Mouse (Mus musculus) hindbrain, embryonic 10.5 days (tissue): ENCODE results near the gene Wipf3. TPM values are rescaled to one million over a fixed set of nuclear protein-coding genes. Genes with fewer than 3 reads are reported as not detected.
A peak's percentile ranks its signal among the peaks of the same experiment; 100 is the strongest.

Experiments used
- DNase-seq: peaks from one replicate; pipeline ENCODE4 v3.0.0-alpha.2; 2017; ENCODE audit warnings: low spot score
- H3K27ac ChIP-seq: fragments of 300-500 bp; sonication (generic); 2 replicates; pipeline ENCODE4 v1.5.1; 2016; ENCODE audit warnings: mild to moderate bottlenecking, moderate library complexity
- H3K27me3 ChIP-seq: fragments of 300-500 bp; sonication (generic); 2 replicates; pipeline ENCODE4 v1.6.1; 2016; ENCODE audit warnings: mild to moderate bottlenecking; ENCODE audit not compliant: poor library complexity, insufficient read depth, severe bottlenecking
- H3K36me3 ChIP-seq: fragments of 300-500 bp; sonication (generic); 2 replicates; pipeline ENCODE4 v1.6.1; 2016; ENCODE audit warnings: mild to moderate bottlenecking, moderate library complexity
- H3K4me1 ChIP-seq: fragments of 300-500 bp; sonication (generic); replicated peaks from 2 replicates; pipeline ENCODE4 v1.6.1; 2016; ENCODE audit warnings: mild to moderate bottlenecking
- H3K4me3 ChIP-seq: fragments of 300-500 bp; sonication (generic); 2 replicates; pipeline ENCODE4 v1.5.1; 2016; ENCODE audit warnings: mild to moderate bottlenecking, moderate library complexity
- H3K9me3 ChIP-seq: fragments of 300-500 bp; sonication (generic); 2 replicates; pipeline ENCODE4 v1.6.1; 2016; ENCODE audit warnings: mild to moderate bottlenecking, moderate library complexity
- WGBS: fragments of 180-500 bp; shearing (Covaris S2); methylation state at CpG from one replicate; pipeline ENCODE4 v1.1.7; 2016; 5-methylcytosine and 5-hydroxymethylcytosine counted together
- polyA plus RNA-seq: library from polyadenylated mRNA; unstranded; fragments of >200 nt; fragmentation: Nextera tagmentation; extraction: Ambion mirVana; gene quantifications from 2 replicates; pipeline ENCODE4 v1.2.1, GENCODE M21; 2016

Gene Wipf3
- polyA plus RNA-seq = 0.77 and 1.2 TPM in 2 replicates

DNA sequence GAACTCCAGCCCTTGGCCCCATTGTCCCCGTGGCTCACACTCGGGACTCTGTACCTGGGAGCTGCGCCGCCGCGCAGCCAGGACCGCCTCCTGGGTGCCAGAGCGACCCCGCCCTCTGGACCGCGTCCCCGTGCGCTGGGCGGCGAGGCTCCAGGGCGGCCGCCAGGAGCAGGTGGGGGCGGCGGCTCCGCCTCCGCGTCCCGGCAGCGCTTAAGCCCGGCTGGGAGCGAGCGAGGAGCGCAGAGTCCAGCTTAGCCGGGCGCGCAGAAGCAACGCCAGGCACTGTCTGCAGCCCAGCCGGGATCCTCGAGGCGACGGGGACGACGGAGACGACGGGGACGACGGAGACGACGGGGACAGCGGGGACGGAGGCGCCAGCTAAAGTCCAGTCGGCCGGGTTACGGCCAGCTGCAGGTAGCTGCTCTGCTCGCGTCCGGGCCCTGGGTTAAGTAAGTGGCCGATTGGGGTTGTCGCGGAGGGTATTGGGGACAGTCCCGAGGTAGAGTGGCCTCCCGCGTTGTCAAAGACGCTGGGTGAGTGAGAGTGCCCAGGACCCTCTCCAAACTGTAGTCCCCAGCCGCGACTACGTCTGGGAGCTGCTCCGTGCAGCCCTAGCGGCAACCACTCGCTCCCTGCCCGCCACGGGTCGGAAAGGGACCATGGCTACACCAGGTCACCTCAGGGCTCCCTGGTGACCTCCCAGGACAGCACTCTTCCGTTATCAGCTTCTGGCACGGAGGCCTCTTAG, at the start of gene Wipf3:
TSS of gene Wipf3 (plus strand) at position 157 of the 748 bp plus-strand sequence.
- Histone ChIP-seq H3K27me3 (peaks cover 53% of the 10 kb centered on the region), H3K9me3 (no peaks in the 10 kb centered on the region), H3K4me3 (peak within 1 kb of the TSS; percentile 65), H3K36me3 (no peaks in the 10 kb centered on the region), H3K27ac (peak within 1 kb of the TSS; percentile 77), H3K4me1 (peaks cover 39% of the 10 kb centered on the region)
- DNase-seq = peak; percentile 58
- under 1% methylated on average over 71 of the region's 71 CpGs for WGBS

- Histone ChIP-seq H3K36me3 (no peaks in the 10 kb centered on the region), H3K27me3 (no peaks in the 10 kb centered on the region), H3K27ac (no peak overlapping the region), H3K9me3 (no peaks in the 10 kb centered on the region), H3K4me3 (no peak overlapping the region), H3K4me1 (peaks cover 8% of the 10 kb centered on the region)
- WGBS = 57% methylated on average over 8 of the region's 8 CpGs
- peak; percentile 55 for DNase-seq
Observed at GRCm38 (mm10) chr6:54382636-54383035, 46.8 kb upstream of the Wipf3 start.

DNA sequence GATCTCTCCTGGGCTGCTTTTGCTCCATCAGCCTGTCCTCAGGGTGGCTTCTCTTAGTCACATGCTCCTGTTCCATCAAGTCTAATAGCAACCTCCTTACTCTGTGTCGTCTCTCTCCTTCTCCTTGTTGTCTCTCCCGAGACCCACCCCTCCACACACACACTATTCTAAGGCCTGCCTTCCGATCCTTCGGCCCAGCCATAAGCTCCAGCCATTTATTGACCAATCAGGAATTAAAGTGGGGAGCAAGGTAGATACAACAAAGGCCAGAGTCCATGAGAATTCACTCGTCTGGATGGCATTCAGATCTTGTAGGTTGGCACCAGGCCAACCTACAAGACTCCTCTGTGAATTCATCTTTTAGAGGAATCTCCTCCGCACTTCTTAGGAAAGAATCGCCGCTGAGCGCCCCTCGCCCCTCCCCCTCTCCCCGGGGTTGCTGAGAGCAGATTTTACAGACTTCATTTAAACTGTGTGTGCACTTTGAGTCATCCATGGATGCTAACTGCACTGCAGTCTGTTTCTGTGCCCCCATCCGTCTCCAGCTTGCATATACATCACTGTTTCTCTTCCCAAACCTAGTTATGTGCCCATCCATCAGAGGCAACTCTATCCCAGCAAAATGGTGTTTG, 45.4 kb upstream of the Wipf3 start:
- H3K27me3 ChIP-seq = no peaks in the 10 kb centered on the region
- no peak for DNase-seq
- 70% methylated on average over 12 of the region's 12 CpGs for WGBS

DNA sequence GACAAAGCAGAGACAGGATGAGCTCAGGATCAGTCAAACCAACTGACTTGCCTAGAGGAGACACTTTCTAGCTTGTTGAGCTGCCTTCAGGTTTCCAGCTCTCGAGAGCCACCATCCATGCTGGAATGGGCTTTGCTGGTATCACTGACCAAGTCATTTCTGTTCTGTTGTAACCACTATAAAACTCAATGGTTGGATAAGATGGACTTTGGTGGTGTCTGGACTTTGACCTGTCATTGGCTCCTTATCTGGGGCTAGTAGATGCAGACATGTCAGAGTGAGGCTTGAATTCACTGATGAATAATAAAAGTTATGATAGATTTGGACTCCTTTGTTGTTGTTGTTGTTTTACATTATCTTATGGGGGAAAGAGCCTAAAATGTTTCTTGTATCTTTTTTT, 44.6 kb upstream of the Wipf3 start:
- Histone ChIP-seq H3K4me3 (no peak overlapping the region), H3K27me3 (no peaks in the 10 kb centered on the region), H3K36me3 (no peaks in the 10 kb centered on the region), H3K27ac (no peak overlapping the region), H3K4me1 (peaks cover 22% of the 10 kb centered on the region), H3K9me3 (no peaks in the 10 kb centered on the region)
- no peak for DNase-seq
- 92% methylated on average over 1 of the region's 1 CpGs for WGBS

More for the DNA sequence above, 45.4 kb upstream of the Wipf3 start:
- Histone ChIP-seq H3K4me3 (no peak overlapping the region), H3K4me1 (peaks cover 17% of the 10 kb centered on the region), H3K36me3 (no peaks in the 10 kb centered on the region), H3K27ac (no peak overlapping the region), H3K9me3 (no peaks in the 10 kb centered on the region)

GRCm38 (mm10) chr6:54386429-54386828, 43.0 kb upstream of the Wipf3 start:
- Histone ChIP-seq H3K27me3 (no peaks in the 10 kb centered on the region), H3K4me1 (peaks cover 22% of the 10 kb centered on the region), H3K9me3 (no peaks in the 10 kb centered on the region), H3K27ac (no peak overlapping the region), H3K4me3 (no peak overlapping the region), H3K36me3 (no peaks in the 10 kb centered on the region)
- 79% methylated on average over 4 of the region's 4 CpGs for WGBS
- no peak for DNase-seq

GRCm38 (mm10) chr6:54387044-54387443, 42.4 kb upstream of the Wipf3 start:
- WGBS = 86% methylated on average over 3 of the region's 3 CpGs
- Histone ChIP-seq H3K9me3 (no peaks in the 10 kb centered on the region), H3K27ac (no peak overlapping the region), H3K36me3 (no peaks in the 10 kb centered on the region), H3K27me3 (no peaks in the 10 kb centered on the region; the same call in 1 of the 2 replicates), H3K4me1 (peaks cover 22% of the 10 kb centered on the region), H3K4me3 (no peak overlapping the region)
- DNase-seq = no peak

GRCm38 (mm10) chr6:54387751-54388150, 41.7 kb upstream of the Wipf3 start:
- no peak for DNase-seq
- Histone ChIP-seq H3K4me1 (peaks cover 21% of the 10 kb centered on the region), H3K27ac (no peak overlapping the region), H3K9me3 (no peaks in the 10 kb centered on the region), H3K4me3 (no peak overlapping the region), H3K27me3 (peaks cover under 1% of the 10 kb centered on the region), H3K36me3 (no peaks in the 10 kb centered on the region)
- 81% methylated on average over 5 of the region's 5 CpGs for WGBS

- WGBS = 77% methylated on average over 7 of the region's 7 CpGs
- no peak for DNase-seq
- H3K4me1 ChIP-seq = peaks cover 19% of the 10 kb centered on the region
- no peak overlapping the region for H3K4me3 ChIP-seq
- no peak overlapping the region for H3K27ac ChIP-seq
- H3K36me3 ChIP-seq = no peaks in the 10 kb centered on the region
- H3K9me3 ChIP-seq = no peaks in the 10 kb centered on the region
- H3K27me3 ChIP-seq = peaks cover 6% of the 10 kb centered on the region
Observed at GRCm38 (mm10) chr6:54388690-54389275, 40.6 kb upstream of the Wipf3 start.

DNA sequence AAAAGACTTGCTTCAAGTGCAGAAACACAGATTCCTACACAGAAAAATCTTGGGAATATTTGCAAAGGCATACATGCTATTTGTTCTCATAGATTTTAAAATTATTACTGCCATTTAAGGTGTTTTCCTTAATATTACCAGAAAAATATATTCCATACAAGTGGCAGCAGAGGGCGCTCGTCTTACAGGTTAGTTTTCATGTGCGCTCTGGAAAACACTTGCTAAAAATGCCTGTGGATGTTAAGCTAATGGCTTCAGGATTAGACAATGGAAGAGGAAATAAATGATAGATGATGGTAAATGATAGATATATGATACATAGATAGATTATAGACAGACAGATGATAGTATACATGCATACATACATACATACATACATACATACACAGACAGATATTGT, 37.6 kb upstream of the Wipf3 start:
- DNase-seq = no peak
- Histone ChIP-seq H3K4me1 (peaks cover 14% of the 10 kb centered on the region; the same call in 1 of the 2 replicates), H3K4me3 (no peak overlapping the region), H3K27ac (no peak overlapping the region), H3K27me3 (peaks cover 6% of the 10 kb centered on the region), H3K9me3 (no peaks in the 10 kb centered on the region), H3K36me3 (no peaks in the 10 kb centered on the region)
- WGBS = 5% methylated on average over 3 of the region's 3 CpGs

- Histone ChIP-seq H3K27ac (no peak overlapping the region), H3K36me3 (no peaks in the 10 kb centered on the region), H3K4me3 (no peak overlapping the region), H3K27me3 (peaks cover 6% of the 10 kb centered on the region), H3K9me3 (no peaks in the 10 kb centered on the region), H3K4me1 (0 out of 2 replicates have a peak, but pooled peaks cover 6% of the 10 kb centered on the region)
- 84% methylated on average over 6 of the region's 6 CpGs for WGBS
- no peak for DNase-seq
Observed at GRCm38 (mm10) chr6:54393886-54394285, 35.5 kb upstream of the Wipf3 start.

GRCm38 (mm10) chr6:54399194-54399923, 30.0 kb upstream of the Wipf3 start:
- Histone ChIP-seq H3K27ac (no peak overlapping the region), H3K4me3 (no peak overlapping the region), H3K4me1 (no peaks in the 10 kb centered on the region; the same call in 1 of the 2 replicates), H3K9me3 (no peaks in the 10 kb centered on the region), H3K36me3 (no peaks in the 10 kb centered on the region), H3K27me3 (no peaks in the 10 kb centered on the region)
- 76% methylated on average over 11 of the region's 11 CpGs for WGBS
- DNase-seq = no peak

DNA sequence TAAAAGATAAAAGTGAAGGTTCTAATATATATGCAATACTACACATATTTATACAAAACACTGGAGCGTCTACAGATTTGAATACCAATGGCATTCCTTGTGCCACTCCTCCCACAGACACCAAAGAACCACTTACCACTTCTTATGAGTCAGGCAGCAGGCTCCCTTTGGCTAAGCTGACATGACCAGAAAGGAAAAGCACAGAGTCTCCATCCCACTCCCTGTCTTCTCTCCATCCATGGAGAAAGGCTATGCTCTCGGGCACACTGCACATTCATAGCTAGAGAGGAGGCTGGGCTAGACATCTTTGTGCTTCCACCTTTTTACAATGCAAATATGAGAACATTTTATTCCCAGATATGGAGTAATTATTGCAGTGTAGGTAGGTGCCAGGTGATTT, 27.9 kb upstream of the Wipf3 start:
- 75% methylated on average over 2 of the region's 2 CpGs for WGBS
- H3K27me3 ChIP-seq = no peaks in the 10 kb centered on the region
- no peak overlapping the region for H3K27ac ChIP-seq
- H3K36me3 ChIP-seq = no peaks in the 10 kb centered on the region
- H3K4me3 ChIP-seq = no peak overlapping the region
- H3K4me1 ChIP-seq = no peaks in the 10 kb centered on the region; the same call in 1 of the 2 replicates
- DNase-seq = no peak
- H3K9me3 ChIP-seq = no peaks in the 10 kb centered on the region
